Comparison of ENCODE assay signal across 12 mouse cellular contexts in genomic region chr3:106955555-106956446, GRCm38 (mm10).
DNase-seq lines count a peak whose midpoint lies in the region; ATAC-seq and TF ChIP-seq lines count a peak whose summit lies in the region.
"Had no signal": no experiment of that assay in that cellular context is flagged by ENCODE, and none has a peak within 500 bp of the region (broad histone marks: within the 10 kb centered on the region; RNA-seq: fewer than 3 reads in every experiment).

No protein-coding gene starts in this region.

- H3K36me3 ChIP-seq in lung, embryonic 14.5 days (ENCODE audit: insufficient read depth): no peaks in the 10 kb centered on the region
- no peaks in the 10 kb centered on the region for H3K36me3 ChIP-seq in hindbrain, embryonic 12.5 days
- no peaks in the 10 kb centered on the region for H3K36me3 ChIP-seq in neural tube, embryonic 13.5 days
- H3K36me3 ChIP-seq: liver, embryonic 15.5 days had no signal

- 9% methylated on average over 9 of the region's 9 CpGs for WGBS in lung, embryonic 14.5 days
- 20% methylated on average over 9 of the region's 9 CpGs for WGBS in lung, adult 2 months
- WGBS in hindbrain, embryonic 12.5 days: 16% methylated on average over 9 of the region's 9 CpGs
- WGBS in neural tube, embryonic 13.5 days: 19% methylated on average over 9 of the region's 9 CpGs

- intact Hi-C loops in left cerebral cortex, postnatal 10 days (cut with DNase I): loop anchor here (5.0 kb wide), 1 partner anchor 82 kb away; the partner anchor contains the start of gene Kcna3

- H3K4me3 ChIP-seq in lung, embryonic 14.5 days (ENCODE audit: low read depth, low read length): no peak overlapping the region
- H3K4me3 ChIP-seq in lung, adult 2 months (replicated peaks; ENCODE audit: extremely low read depth, low read depth, low read length): no peak overlapping the region
- H3K4me3 ChIP-seq in hindbrain, embryonic 12.5 days: no peak overlapping the region
- H3K4me3 ChIP-seq in neural tube, embryonic 13.5 days: no peak overlapping the region
- H3K4me3 ChIP-seq: liver, embryonic 15.5 days; myocyte had no signal

- H3K4me2 ChIP-seq in lung, embryonic 14.5 days: no peak overlapping the region
- 0 out of 2 replicates have a peak overlapping the region, but pooled peaks have one; percentile 16 for H3K4me2 ChIP-seq in hindbrain, embryonic 12.5 days (replicated peaks)
- no peak overlapping the region for H3K4me2 ChIP-seq in neural tube, embryonic 13.5 days
- H3K4me2 ChIP-seq: liver, embryonic 15.5 days had no signal

- no peak overlapping the region for H3K9ac ChIP-seq in lung, embryonic 14.5 days
- H3K9ac ChIP-seq in hindbrain, embryonic 12.5 days: no peak overlapping the region
- H3K9ac ChIP-seq in neural tube, embryonic 13.5 days: 0 out of 2 replicates have a peak overlapping the region, but pooled peaks have one; percentile 17
- H3K9ac ChIP-seq: liver, embryonic 15.5 days had no signal

- peak; percentile 54; the same call in 1 of the 2 replicates for ATAC-seq in lung, embryonic 14.5 days (ENCODE audit: insufficient read depth)
- ATAC-seq in hindbrain, embryonic 12.5 days (ENCODE audit: low FRiP score): peak; percentile 77
- ATAC-seq in neural tube, embryonic 13.5 days (ENCODE audit: low read depth): no peak

- DNase-seq in lung, embryonic 14.5 days: peak; percentile 48
- DNase-seq in lung, adult 2 months: no peak
- DNase-seq in lung, postnatal 10 days: peak; percentile 35
- no peak for DNase-seq in yolk sac, embryonic 10.5 days (ENCODE audit: low spot score)
- no peak for DNase-seq in left cerebral cortex, postnatal 10 days (ENCODE audit: extremely low spot score in 1 of 2, low spot score in 2 of 2)
- no peak for DNase-seq in frontal cortex, postnatal 36 days (ENCODE audit: low spot score in 2 of 2)
- DNase-seq: adrenal gland, adult 8-10 months had no signal

- H3K27me3 ChIP-seq in lung, embryonic 14.5 days (ENCODE audit: insufficient read depth, low read length): no peaks in the 10 kb centered on the region
- no peaks in the 10 kb centered on the region for H3K27me3 ChIP-seq in hindbrain, embryonic 12.5 days
- H3K27me3 ChIP-seq in neural tube, embryonic 13.5 days: no peaks in the 10 kb centered on the region
- H3K27me3 ChIP-seq: liver, embryonic 15.5 days had no signal

- no peak for TF ChIP-seq POLR2A in lung, adult 2 months (IDR thresholded peaks at IDR 0.05; ENCODE audit: borderline replicate concordance, extremely low read depth, low read depth, low read length)

- no peaks in the 10 kb centered on the region for H3K4me1 ChIP-seq in lung, embryonic 14.5 days (ENCODE audit: insufficient read depth)
- no peaks in the 10 kb centered on the region; the same call in 1 of the 2 replicates for H3K4me1 ChIP-seq in lung, adult 2 months (ENCODE audit: control insufficient read depth, insufficient read depth, low read length)
- peaks cover 14% of the 10 kb centered on the region for H3K4me1 ChIP-seq in hindbrain, embryonic 12.5 days
- H3K4me1 ChIP-seq in neural tube, embryonic 13.5 days (replicated peaks): peaks cover 10% of the 10 kb centered on the region; the same call in 1 of the 2 replicates
- H3K4me1 ChIP-seq: liver, embryonic 15.5 days had no signal

- H3K27ac ChIP-seq in lung, embryonic 14.5 days (ENCODE audit: low read depth): no peak overlapping the region
- peak overlapping the region; percentile 70 for H3K27ac ChIP-seq in hindbrain, embryonic 12.5 days
- H3K27ac ChIP-seq in neural tube, embryonic 13.5 days (replicated peaks): no peak overlapping the region; the same call in 1 of the 2 replicates
- H3K27ac ChIP-seq: liver, embryonic 15.5 days; stomach, postnatal 0 days had no signal

- H3K9me3 ChIP-seq in lung, embryonic 14.5 days (ENCODE audit: low read depth, low read length): no peaks in the 10 kb centered on the region
- no peaks in the 10 kb centered on the region for H3K9me3 ChIP-seq in hindbrain, embryonic 12.5 days (replicated peaks)
- H3K9me3 ChIP-seq in neural tube, embryonic 13.5 days: no peaks in the 10 kb centered on the region
- H3K9me3 ChIP-seq: liver, embryonic 15.5 days had no signal

- no peak for TF ChIP-seq CTCF in lung, embryonic 14.5 days (IDR thresholded peaks at IDR 0.05; ENCODE audit: low read depth)
- TF ChIP-seq CTCF in lung, adult 2 months (IDR thresholded peaks at IDR 0.05; ENCODE audit: insufficient read depth, low read length): no peak

Comparison
In these comparisons a context has a peak if more than half of its experiments do, and no peak if none do; other contexts are left out.
1. DNase-seq: peak in lung, embryonic 14.5 days (single experiment) and lung, postnatal 10 days (single experiment); none in lung, adult 2 months (single experiment), yolk sac, embryonic 10.5 days (single experiment), left cerebral cortex, postnatal 10 days (0 of 2) and frontal cortex, postnatal 36 days (0 of 2).